Mouse (Mus musculus) myocyte (in vitro differentiated cells): ENCODE measurements around the gene Mpst.

Experiments used
- E2F4 ChIP-seq: IDR thresholded peaks from one replicate; pipeline ENCODE4 v1.6.1; 2011; ENCODE audit warnings: mild to moderate bottlenecking, control low read depth, moderate library complexity; ENCODE audit not compliant: insufficient read depth
- MAX ChIP-seq: IDR thresholded peaks from one replicate; pipeline ENCODE4 v1.6.1; 2011; ENCODE audit warnings: low read depth, mild to moderate bottlenecking, control low read depth
- MYOD1 ChIP-seq, 3 experiments: IDR thresholded peaks; one replicate each; pipeline ENCODE4 v1.6.1; 2011; ENCODE audit warnings: control low read depth in 2 of 3, low read depth in 2 of 3, mild to moderate bottlenecking in 2 of 3, moderate library complexity in 1 of 3; ENCODE audit not compliant: insufficient read length in 2 of 3, control insufficient read depth in 1 of 3
- POLR2A ChIP-seq: IDR thresholded peaks from one replicate; pipeline ENCODE4 v1.6.1; 2011; ENCODE audit warnings: low read depth, mild to moderate bottlenecking, control low read depth, moderate library complexity; ENCODE audit not compliant: insufficient read length
- POLR2AphosphoS2 ChIP-seq: IDR thresholded peaks from one replicate; pipeline ENCODE4 v1.6.1; 2011; ENCODE audit warnings: low read depth, control low read depth; ENCODE audit not compliant: insufficient read length
- REST ChIP-seq: IDR thresholded peaks from one replicate; pipeline ENCODE4 v1.6.1; 2011; ENCODE audit warnings: mild to moderate bottlenecking, control low read depth, moderate library complexity; ENCODE audit not compliant: insufficient read depth, insufficient read length
- TCF3 ChIP-seq: IDR thresholded peaks from one replicate; pipeline ENCODE4 v1.6.1; 2011; ENCODE audit warnings: low read depth, control low read depth; ENCODE audit not compliant: insufficient read length

DNA sequence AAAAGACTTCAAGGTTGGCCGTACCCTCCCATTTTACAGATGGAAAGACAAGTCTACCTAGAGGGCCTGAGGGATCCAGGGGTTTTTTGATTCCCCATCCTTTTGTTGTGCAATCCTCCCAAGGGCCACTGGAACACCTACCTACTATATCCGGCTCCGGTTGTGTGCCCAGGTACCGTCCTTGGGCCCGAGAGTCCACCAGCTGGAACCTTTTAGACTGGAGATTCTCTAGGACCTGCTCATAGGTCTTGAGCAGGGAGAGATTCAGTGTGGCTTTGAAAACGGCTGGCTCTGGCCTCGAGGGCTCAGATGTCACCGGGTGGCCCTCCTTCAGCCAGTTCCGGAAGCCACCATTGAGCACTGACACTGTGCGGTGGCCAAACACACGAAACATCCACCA lies 1.1 kb upstream of the Mpst start:
- TF ChIP-seq E2F4 (no peak), MAX (no peak), POLR2A (no peak), REST (no peak), MYOD1 (IDR thresholded peaks at IDR 0.05; ENCODE audit: control insufficient read depth in 1 of 3, insufficient read length in 2 of 3, low read depth in 2 of 3) (no peak), TCF3 (no peak), POLR2AphosphoS2 (no peak)
